Comparison of ENCODE assay signal across 8 mouse cellular contexts in the genomic region with DNA sequence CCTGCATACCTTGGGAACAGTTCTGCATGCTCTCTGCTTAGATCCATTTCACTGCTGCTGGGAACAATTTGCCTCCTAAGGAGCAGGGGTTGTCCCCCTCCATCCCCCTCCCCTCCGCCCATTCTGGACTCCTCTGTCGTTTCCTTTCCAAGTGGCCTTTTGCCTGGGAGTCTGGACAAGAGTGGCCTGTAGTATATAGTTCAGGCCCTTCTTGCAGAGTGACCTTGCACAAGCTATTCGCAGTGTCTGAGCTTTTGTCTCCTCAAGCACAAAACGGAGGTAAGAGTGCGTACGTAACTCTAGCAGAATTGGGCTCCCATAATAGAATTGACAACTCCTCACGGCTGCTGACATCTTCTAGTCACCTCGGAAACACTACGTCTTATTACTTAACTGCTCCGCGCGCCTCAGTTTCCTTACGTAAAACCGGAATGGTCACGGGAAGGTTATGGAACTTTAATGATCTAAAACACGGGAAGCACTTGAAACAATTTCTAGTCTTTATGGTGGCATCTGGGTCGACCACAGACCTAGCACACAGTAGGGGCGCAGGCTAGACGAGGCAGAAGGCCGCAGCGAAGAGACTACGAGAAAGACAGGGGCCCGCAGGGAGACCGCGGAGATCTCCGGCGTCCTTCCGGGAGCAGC. TPM values are rescaled to one million over a fixed set of nuclear protein-coding genes. Genes with fewer than 3 reads are reported as not detected.
DNase-seq lines count a peak whose midpoint lies in the region; ATAC-seq and TF ChIP-seq lines count a peak whose summit lies in the region.

No protein-coding gene starts in this region.

- H3K27me3 ChIP-seq in C2C12 (ENCODE audit: control insufficient read depth, insufficient read depth, insufficient read length), result no peaks in the 10 kb centered on the region
- no peaks in the 10 kb centered on the region for H3K27me3 ChIP-seq in embryonic facial prominence, embryonic 13.5 days
- no peaks in the 10 kb centered on the region for H3K27me3 ChIP-seq in hindbrain, embryonic 14.5 days (ENCODE audit: control insufficient read depth, insufficient read depth, low read length)
- H3K27me3 ChIP-seq in liver, postnatal 0 days (ENCODE audit: insufficient read depth, low read length), result no peaks in the 10 kb centered on the region

- peak; percentile 41 for DNase-seq in cerebellum, adult 11-12 months
- DNase-seq in cerebellum, adult 11 months, result no peak
- no peak for DNase-seq in hindbrain, embryonic 14.5 days (ENCODE audit: low spot score)
- DNase-seq in liver, postnatal 0 days, result no peak
- DNase-seq in natural killer cell, adult 2 months (ENCODE audit: low spot score in 2 of 2), result no peak
- no peak for DNase-seq in layer of hippocampus, postnatal 36 days

- H3K9me3 ChIP-seq in embryonic facial prominence, embryonic 13.5 days, result no peaks in the 10 kb centered on the region
- H3K9me3 ChIP-seq in hindbrain, embryonic 14.5 days (ENCODE audit: control insufficient read depth, low read length), result no peaks in the 10 kb centered on the region
- H3K9me3 ChIP-seq in liver, postnatal 0 days (ENCODE audit: low read length), result no peaks in the 10 kb centered on the region

- H3K9ac ChIP-seq in embryonic facial prominence, embryonic 13.5 days, result peak overlapping the region; percentile 90
- peak overlapping the region; percentile 88 for H3K9ac ChIP-seq in hindbrain, embryonic 14.5 days
- peak overlapping the region; percentile 76 for H3K9ac ChIP-seq in liver, postnatal 0 days (replicated peaks)

- peak overlapping the region; percentile 91 for H3K4me3 ChIP-seq in C2C12 (ENCODE audit: insufficient read depth, poor library complexity, severe bottlenecking)
- peak overlapping the region; percentile 82 for H3K4me3 ChIP-seq in embryonic facial prominence, embryonic 13.5 days
- H3K4me3 ChIP-seq in hindbrain, embryonic 14.5 days (replicated peaks; ENCODE audit: low read length), result peak overlapping the region; percentile 73
- H3K4me3 ChIP-seq in liver, postnatal 0 days (ENCODE audit: low read depth, low read length), result peak overlapping the region; percentile 72

- WGBS in embryonic facial prominence, embryonic 13.5 days, result under 1% methylated on average over 28 of the region's 28 CpGs
- WGBS in hindbrain, embryonic 14.5 days, result under 1% methylated on average over 28 of the region's 28 CpGs
- 6% methylated on average over 28 of the region's 28 CpGs for WGBS in liver, postnatal 0 days (ENCODE audit: insufficient replicate concordance)

- no peak for TF ChIP-seq EP300 in liver, postnatal 0 days (IDR thresholded peaks at IDR 0.05; ENCODE audit: low read depth)

- H3K4me1 ChIP-seq in embryonic facial prominence, embryonic 13.5 days, result peaks cover 37% of the 10 kb centered on the region
- H3K4me1 ChIP-seq in hindbrain, embryonic 14.5 days (replicated peaks; ENCODE audit: control insufficient read depth, insufficient read depth, low read length), result peaks cover 37% of the 10 kb centered on the region
- peaks cover 24% of the 10 kb centered on the region for H3K4me1 ChIP-seq in liver, postnatal 0 days (ENCODE audit: insufficient read depth)

- TF ChIP-seq CTCF in C2C12 (IDR thresholded peaks at IDR 0.05; ENCODE audit: control insufficient read depth, insufficient read depth, insufficient read length), result no peak
- TF ChIP-seq CTCF in liver, postnatal 0 days (IDR thresholded peaks at IDR 0.05; ENCODE audit: low read depth), result no peak

- peaks cover 50% of the 10 kb centered on the region for H3K79me2 ChIP-seq in C2C12 (ENCODE audit: control insufficient read depth, insufficient read depth)

- H3K27ac ChIP-seq in embryonic facial prominence, embryonic 13.5 days, result peak overlapping the region; percentile 78; the same call in 1 of the 2 replicates
- peak overlapping the region; percentile 92 for H3K27ac ChIP-seq in hindbrain, embryonic 14.5 days
- H3K27ac ChIP-seq in liver, postnatal 0 days (ENCODE audit: low read depth), result peak overlapping the region; percentile 91

- peak overlapping the region; percentile 69 for H3ac ChIP-seq in C2C12 (ENCODE audit: control insufficient read depth, insufficient read length, low read depth)

- peaks cover 4% of the 10 kb centered on the region for H3K36me3 ChIP-seq in C2C12 (ENCODE audit: control insufficient read depth, insufficient read depth)
- 0 out of 2 replicates have a peak, but pooled peaks cover 3% of the 10 kb centered on the region for H3K36me3 ChIP-seq in embryonic facial prominence, embryonic 13.5 days
- H3K36me3 ChIP-seq in hindbrain, embryonic 14.5 days (replicated peaks; ENCODE audit: control insufficient read depth, insufficient read depth), result no peaks in the 10 kb centered on the region
- no peaks in the 10 kb centered on the region for H3K36me3 ChIP-seq in liver, postnatal 0 days (replicated peaks; ENCODE audit: insufficient read depth, low read length)

- H3K4me2 ChIP-seq in embryonic facial prominence, embryonic 13.5 days, result peak overlapping the region; percentile 86
- peak overlapping the region; percentile 67 for H3K4me2 ChIP-seq in hindbrain, embryonic 14.5 days (replicated peaks)
- peak overlapping the region; percentile 90 for H3K4me2 ChIP-seq in liver, postnatal 0 days (ENCODE audit: low read depth, low read length)

- no peak for ATAC-seq in embryonic facial prominence, embryonic 13.5 days (ENCODE audit: insufficient number of reproducible peaks, insufficient read depth, low FRiP score, low TSS enrichment, low read depth)
- no peak for ATAC-seq in hindbrain, embryonic 14.5 days (ENCODE audit: low FRiP score)
- no peak for ATAC-seq in liver, postnatal 0 days

- H3K79me3 ChIP-seq in C2C12 (ENCODE audit: low read depth), result peaks cover 40% of the 10 kb centered on the region

TF ChIP-seq in C2C12, 6 proteins besides CTCF, POLR2A, EP300 and RAD21:
- TF ChIP-seq USF1 (IDR thresholded peaks at IDR 0.05; ENCODE audit: low read depth) (no peak), MAX (IDR thresholded peaks at IDR 0.05) (no peak), FOSL1 (IDR thresholded peaks at IDR 0.05; ENCODE audit: insufficient read depth, low read length, poor library complexity, severe bottlenecking) (no peak), MYOD1 (IDR thresholded peaks at IDR 0.05; ENCODE audit: control insufficient read depth, insufficient read length, low read depth) (no peak), CEBPB (IDR thresholded peaks at IDR 0.05; ENCODE audit: low read depth) (no peak), MYOG (IDR thresholded peaks at IDR 0.05; ENCODE audit: control insufficient read depth, extremely low read depth, insufficient read length) (no peak)
TF ChIP-seq in C2C12: peak in this region for 0.

RNA-seq across cellular contexts. Expression of gene Mprip, which starts 0.6 kb away (rescaled TPM):
- 257 TPM for polyA plus RNA-seq in C2C12 (2012; fragmentation: generic; extraction: Trizol)
- 39.7 and 40.0 TPM in 2 replicates for polyA plus RNA-seq in embryonic facial prominence, embryonic 13.5 days (2015; fragmentation: Nextera tagmentation; extraction: Ambion mirVana)
- polyA plus RNA-seq in hindbrain, embryonic 14.5 days (2014; fragmentation: Nextera tagmentation; extraction: Ambion mirVana), result 68.1 and 71.5 TPM in 2 replicates
- 14.2 and 14.3 TPM in 2 replicates for polyA plus RNA-seq in liver, postnatal 0 days (2015; fragmentation: Nextera tagmentation; extraction: Ambion mirVana)
- total RNA-seq in layer of hippocampus, postnatal 36 days (2021), result 100 to 1,000 TPM; 276 to 286 TPM
